Mouse (Mus musculus): ENCODE data around the gene Rras2. TPM values are rescaled to one million over a fixed set of nuclear protein-coding genes. Genes with fewer than 3 reads are reported as not detected.

Rras2 gene
- polyA plus RNA-seq, 1 experiment from 2014 or later = 18.6 TPM

DNA sequence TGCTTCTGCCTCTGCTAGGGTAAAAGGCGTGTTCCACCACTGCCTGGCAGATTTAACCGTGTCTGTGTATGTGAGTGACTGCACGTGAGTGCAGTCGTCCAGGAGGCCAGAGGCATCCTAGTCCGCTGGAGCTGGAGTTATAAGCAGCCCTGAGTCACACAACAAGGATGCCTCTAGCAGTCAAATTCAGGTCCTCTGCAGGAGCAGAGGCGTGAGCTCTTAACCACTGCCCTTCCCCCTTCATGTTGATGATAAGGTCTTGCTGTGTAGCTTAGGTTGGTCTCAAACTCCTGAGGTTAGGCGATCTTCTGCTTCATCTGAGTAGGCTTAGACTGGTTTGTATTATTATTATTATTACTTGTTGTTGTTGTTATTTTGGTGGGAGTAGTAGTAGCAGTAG, 22.4 kb upstream of the Rras2 start:
- H3K9me3 ChIP-seq = no peaks in the 10 kb centered on the region
- H3K27me3 ChIP-seq = no peaks in the 10 kb centered on the region
- no peak overlapping the region for H3K9ac ChIP-seq (replicated peaks)
- no peak overlapping the region for H3K4me2 ChIP-seq (replicated peaks)
- no peaks in the 10 kb centered on the region for H3K36me3 ChIP-seq
- ATAC-seq = no peak
- 87% methylated on average over 7 of the region's 7 CpGs for WGBS
- no peak overlapping the region for H3K27ac ChIP-seq
- peaks cover 4% of the 10 kb centered on the region for H3K4me1 ChIP-seq (replicated peaks)
- no peak overlapping the region for H3K4me3 ChIP-seq (replicated peaks)

DNA sequence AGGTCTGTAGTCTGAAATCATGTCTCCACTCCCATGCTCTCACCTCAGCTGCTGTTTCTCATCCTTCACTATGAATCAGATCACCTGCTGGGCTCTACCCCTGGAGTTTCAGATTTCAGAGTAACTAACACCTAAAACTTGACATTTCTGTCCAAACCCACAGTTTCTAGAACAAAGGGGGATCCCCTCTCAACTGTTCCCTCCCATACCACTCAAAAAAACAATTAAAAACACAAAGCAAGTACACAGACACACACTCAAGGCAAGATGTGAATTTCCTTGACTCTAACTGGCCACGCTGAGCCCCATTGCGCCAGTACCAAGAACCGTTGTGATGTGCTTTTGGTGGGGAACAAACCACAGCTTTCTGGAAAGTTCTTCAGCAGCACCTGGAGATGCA, 21.8 kb upstream of the Rras2 start:
- no peak for ATAC-seq
- Histone ChIP-seq H3K36me3 (no peaks in the 10 kb centered on the region), H3K4me1 (replicated peaks) (peaks cover 11% of the 10 kb centered on the region), H3K27me3 (no peaks in the 10 kb centered on the region), H3K9me3 (no peaks in the 10 kb centered on the region), H3K27ac (no peak overlapping the region), H3K4me2 (replicated peaks) (no peak overlapping the region), H3K4me3 (replicated peaks) (no peak overlapping the region), H3K9ac (replicated peaks) (no peak overlapping the region)
- 89% methylated on average over 3 of the region's 3 CpGs for WGBS

DNA sequence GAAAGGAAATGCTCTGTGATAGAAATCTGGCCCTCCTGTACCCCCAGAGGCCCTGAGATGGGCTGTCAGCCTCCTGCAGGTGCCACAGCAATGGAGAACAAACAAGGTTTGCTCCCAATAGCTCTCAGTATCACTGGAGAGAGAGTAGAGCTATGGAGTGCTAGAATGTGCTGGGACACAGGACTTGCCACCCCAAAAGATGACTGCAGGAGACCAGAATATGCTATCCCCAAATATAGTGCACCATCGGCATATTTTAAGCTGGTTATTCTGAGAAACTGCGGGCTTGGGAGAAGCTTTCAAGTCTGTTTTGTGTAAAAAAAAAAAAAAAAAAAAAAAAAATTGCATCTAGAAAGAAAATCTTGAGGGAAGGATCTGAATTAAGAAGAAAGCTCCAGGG, 20.7 kb upstream of the Rras2 start:
- Histone ChIP-seq H3K4me2 (replicated peaks) (no peak overlapping the region), H3K36me3 (no peaks in the 10 kb centered on the region), H3K9ac (replicated peaks) (no peak overlapping the region), H3K27ac (no peak overlapping the region), H3K9me3 (no peaks in the 10 kb centered on the region), H3K27me3 (no peaks in the 10 kb centered on the region), H3K4me3 (replicated peaks) (no peak overlapping the region), H3K4me1 (replicated peaks) (peaks cover 11% of the 10 kb centered on the region)
- no peak for ATAC-seq
- 94% methylated on average over 2 of the region's 2 CpGs for WGBS

DNA sequence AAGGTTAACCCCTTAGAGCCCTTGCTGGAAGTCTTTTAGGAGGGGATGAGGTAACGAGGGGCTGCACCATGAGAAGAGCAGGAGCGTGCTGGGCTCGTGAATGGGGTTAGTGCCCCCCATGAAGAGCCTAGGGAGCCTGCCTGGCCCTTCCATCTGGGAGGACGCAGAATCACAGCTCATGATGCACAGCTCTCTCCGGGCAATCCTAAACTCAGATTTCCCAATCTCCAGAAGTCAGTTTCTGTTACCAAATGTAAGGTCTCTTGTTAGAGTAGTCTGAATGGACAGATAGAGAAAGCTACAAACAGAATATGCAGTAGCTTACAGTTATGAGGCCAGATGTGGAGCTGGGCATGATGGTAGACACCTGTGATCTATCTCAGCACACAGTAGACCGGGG, 17.6 kb upstream of the Rras2 start:
- no peaks in the 10 kb centered on the region for H3K36me3 ChIP-seq
- no peak for ATAC-seq
- 0 out of 2 replicates have a peak overlapping the region, but pooled peaks have one; percentile 17 for H3K4me2 ChIP-seq (replicated peaks)

DNA sequence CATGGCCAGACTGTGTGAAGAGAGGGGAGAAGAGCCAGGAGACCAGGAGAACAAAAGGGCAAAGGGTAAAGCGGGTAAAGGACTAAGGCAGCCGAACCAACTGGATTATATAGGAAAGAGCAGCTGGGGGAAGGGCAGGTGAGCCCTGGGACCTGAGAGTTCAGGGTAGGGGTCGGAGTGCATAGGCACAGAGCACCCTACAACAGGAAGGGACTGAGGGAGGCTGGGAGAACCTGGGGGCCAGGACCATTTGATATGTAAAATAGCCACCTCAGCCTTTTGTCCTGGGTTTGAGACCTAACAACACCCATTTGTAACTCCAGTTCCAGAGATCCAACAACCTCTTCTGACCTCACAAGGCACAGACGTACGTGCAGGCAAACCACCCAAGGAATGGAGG, 16.4 kb upstream of the Rras2 start:
- H3K4me3 ChIP-seq (replicated peaks) = no peak overlapping the region
- no peak overlapping the region for H3K4me2 ChIP-seq (replicated peaks)
- H3K27me3 ChIP-seq = no peaks in the 10 kb centered on the region
- 18% methylated on average over 3 of the region's 5 CpGs for WGBS
- no peak overlapping the region for H3K9ac ChIP-seq (replicated peaks)
- no peaks in the 10 kb centered on the region for H3K9me3 ChIP-seq
- no peak overlapping the region for H3K27ac ChIP-seq
- H3K4me1 ChIP-seq (replicated peaks) = peaks cover 11% of the 10 kb centered on the region
- ATAC-seq = no peak
- H3K36me3 ChIP-seq = no peaks in the 10 kb centered on the region

More for the DNA sequence above, 17.6 kb upstream of the Rras2 start:
- Histone ChIP-seq H3K4me3 (replicated peaks) (no peak overlapping the region), H3K4me1 (replicated peaks) (peaks cover 11% of the 10 kb centered on the region), H3K27me3 (no peaks in the 10 kb centered on the region), H3K9me3 (no peaks in the 10 kb centered on the region), H3K27ac (no peak overlapping the region), H3K9ac (replicated peaks) (no peak overlapping the region)
- WGBS = 20% methylated on average over 6 of the region's 6 CpGs

DNA sequence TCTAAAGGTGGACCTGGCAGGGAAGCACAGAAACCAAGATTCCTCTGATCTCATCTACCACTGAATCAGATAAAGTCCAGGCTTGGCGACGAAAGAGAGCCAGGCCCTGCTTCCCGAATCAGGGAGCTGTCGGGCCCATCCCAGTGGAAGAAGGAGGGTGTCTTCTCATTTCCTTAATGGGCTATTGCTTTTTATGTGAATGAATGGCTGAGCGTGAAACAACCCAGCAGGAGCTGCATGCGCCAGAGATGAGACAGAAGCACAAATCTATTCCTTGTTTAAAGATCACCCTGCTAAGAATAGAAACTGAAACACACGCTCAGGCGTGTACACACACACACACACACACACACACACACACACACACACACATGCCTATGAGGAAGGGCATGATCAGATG, 14.7 kb upstream of the Rras2 start:
- Histone ChIP-seq H3K36me3 (no peaks in the 10 kb centered on the region), H3K9ac (replicated peaks) (no peak overlapping the region), H3K4me1 (replicated peaks) (peaks cover 11% of the 10 kb centered on the region), H3K4me3 (replicated peaks) (no peak overlapping the region), H3K4me2 (replicated peaks) (no peak overlapping the region), H3K27me3 (no peaks in the 10 kb centered on the region), H3K9me3 (no peaks in the 10 kb centered on the region), H3K27ac (no peak overlapping the region)
- 36% methylated on average over 8 of the region's 8 CpGs for WGBS
- no peak for ATAC-seq

DNA sequence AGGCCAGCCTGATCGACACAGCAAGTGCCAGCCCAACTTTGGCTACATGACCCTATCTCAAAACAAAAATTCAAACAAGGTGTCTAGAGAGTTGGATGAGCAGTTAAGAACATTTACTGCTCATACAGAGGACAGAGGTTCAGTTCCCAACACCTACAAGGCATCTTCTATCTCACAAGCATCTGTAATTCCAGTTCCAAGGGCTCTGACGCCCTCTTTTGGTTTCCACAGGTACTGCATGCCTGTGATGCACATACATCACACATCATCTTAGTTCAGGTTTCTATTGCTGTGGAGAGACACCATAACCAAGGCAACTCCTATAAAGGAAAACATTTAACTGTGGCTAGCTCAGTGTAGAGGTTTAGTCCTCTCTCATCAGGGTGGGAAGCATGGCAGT, 11.7 kb upstream of the Rras2 start:
- no peaks in the 10 kb centered on the region for H3K36me3 ChIP-seq
- H3K4me2 ChIP-seq (replicated peaks) = no peak overlapping the region
- H3K9me3 ChIP-seq = no peaks in the 10 kb centered on the region
- no peak overlapping the region for H3K27ac ChIP-seq
- no peak overlapping the region for H3K4me3 ChIP-seq (replicated peaks)
- no peak overlapping the region for H3K9ac ChIP-seq (replicated peaks)
- 58% methylated on average over 2 of the region's 2 CpGs for WGBS
- no peak for ATAC-seq
- no peaks in the 10 kb centered on the region for H3K4me1 ChIP-seq (replicated peaks)
- H3K27me3 ChIP-seq = no peaks in the 10 kb centered on the region

DNA sequence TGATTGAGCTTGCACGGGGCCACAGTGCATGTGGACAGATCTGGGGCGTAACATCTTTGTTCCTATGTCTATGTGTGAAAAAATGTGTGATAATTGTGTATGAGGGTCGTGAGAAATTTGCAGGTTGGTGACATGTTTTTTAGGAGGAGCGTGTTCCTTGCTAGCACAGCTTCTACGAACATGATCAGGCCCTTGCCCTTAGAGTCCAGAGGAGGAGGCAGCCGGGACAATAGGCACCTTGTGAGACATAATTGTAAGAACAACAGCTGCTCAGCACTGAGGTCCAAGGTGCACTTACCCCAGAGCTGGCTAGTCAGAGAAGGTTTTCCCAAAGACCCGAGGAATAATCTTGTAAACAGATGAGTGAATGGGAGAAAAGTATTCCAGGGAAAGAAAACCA, 599 bp upstream of the Rras2 start:
- 53% methylated on average over 7 of the region's 7 CpGs for WGBS
- Histone ChIP-seq H3K27me3 (peaks cover 10% of the 10 kb centered on the region; the same call in 1 of the 2 replicates), H3K4me1 (replicated peaks) (peaks cover 20% of the 10 kb centered on the region), H3K9ac (replicated peaks) (no peak overlapping the region; the same call in 1 of the 2 replicates), H3K4me2 (replicated peaks) (peak overlapping the region; percentile 82), H3K9me3 (no peaks in the 10 kb centered on the region), H3K36me3 (no peaks in the 10 kb centered on the region), H3K27ac (no peak overlapping the region), H3K4me3 (replicated peaks) (peak overlapping the region; percentile 86)
- peak; percentile 24; the same call in 1 of the 2 replicates for ATAC-seq

DNA sequence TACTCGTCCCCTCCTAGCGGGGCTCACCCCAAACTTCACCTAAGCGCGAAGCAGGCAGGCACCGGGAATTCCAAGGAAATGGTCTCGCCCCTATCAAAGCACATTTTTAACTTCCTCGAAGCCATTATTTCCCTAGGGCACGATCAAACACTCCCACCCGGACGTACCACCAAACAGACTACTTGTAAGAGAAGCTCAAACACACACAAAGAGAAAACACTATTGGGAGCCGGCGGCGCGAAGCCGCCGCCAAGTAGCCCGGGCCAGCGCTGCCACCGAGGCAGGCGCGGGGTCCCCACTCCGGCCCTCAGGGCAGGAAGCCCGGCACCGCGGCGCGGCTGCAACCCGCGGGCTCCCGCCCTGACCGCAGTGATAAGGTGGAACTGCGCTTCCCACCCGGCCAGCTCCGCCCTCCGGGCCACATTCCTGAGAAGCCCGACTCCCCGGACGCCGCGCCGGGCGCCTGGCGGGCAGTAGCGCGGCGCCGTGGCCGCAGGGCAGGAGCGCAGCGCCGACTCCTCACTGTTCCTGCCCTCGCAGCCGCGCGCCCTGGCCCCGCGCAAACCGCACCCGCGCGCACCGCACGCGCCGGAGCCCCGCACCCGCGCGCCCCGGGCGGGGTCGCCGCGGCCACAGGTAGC, 750 bp downstream of the Rras2 start:
- H3K27me3 ChIP-seq = peaks cover 10% of the 10 kb centered on the region; the same call in 1 of the 2 replicates
- peak overlapping the region; percentile 82 for H3K4me2 ChIP-seq (replicated peaks)
- peak overlapping the region; percentile 86 for H3K9ac ChIP-seq (replicated peaks)
- WGBS = under 1% methylated on average over 74 of the region's 74 CpGs
- no peaks in the 10 kb centered on the region for H3K9me3 ChIP-seq
- H3K27ac ChIP-seq = peak overlapping the region; percentile 93
- H3K4me3 ChIP-seq (replicated peaks) = peak overlapping the region; percentile 86
- peaks cover 20% of the 10 kb centered on the region for H3K4me1 ChIP-seq (replicated peaks)
- no peaks in the 10 kb centered on the region for H3K36me3 ChIP-seq
- peak; percentile 78 for ATAC-seq

DNA sequence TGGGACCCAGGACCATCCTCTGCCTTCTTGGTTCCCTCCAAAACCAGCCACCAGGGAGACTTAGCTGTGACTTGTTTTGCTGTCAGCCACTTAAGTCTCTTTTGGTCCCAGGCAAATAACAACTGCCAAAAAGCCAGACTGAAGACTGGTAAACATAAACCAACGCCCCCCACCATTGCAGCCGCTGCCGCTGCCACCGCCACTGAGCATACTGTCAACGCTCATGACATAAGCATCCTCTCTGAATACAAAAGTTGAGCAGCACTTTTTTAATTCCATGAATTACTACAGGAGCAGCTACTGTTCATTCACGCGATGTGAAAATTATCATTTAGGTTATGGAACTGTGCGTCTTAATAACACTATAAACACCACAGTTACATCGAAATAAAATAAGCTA, 1.6 kb downstream of the Rras2 start:
- WGBS = 22% methylated on average over 9 of the region's 9 CpGs
- Histone ChIP-seq H3K9ac (replicated peaks) (peak overlapping the region; percentile 86; the same call in 1 of the 2 replicates), H3K27ac (no peak overlapping the region), H3K4me3 (replicated peaks) (peak overlapping the region; percentile 86), H3K9me3 (no peaks in the 10 kb centered on the region), H3K4me1 (replicated peaks) (peaks cover 20% of the 10 kb centered on the region), H3K36me3 (no peaks in the 10 kb centered on the region), H3K27me3 (peaks cover 10% of the 10 kb centered on the region; the same call in 1 of the 2 replicates), H3K4me2 (replicated peaks) (peak overlapping the region; percentile 82)
- no peak for ATAC-seq

DNA sequence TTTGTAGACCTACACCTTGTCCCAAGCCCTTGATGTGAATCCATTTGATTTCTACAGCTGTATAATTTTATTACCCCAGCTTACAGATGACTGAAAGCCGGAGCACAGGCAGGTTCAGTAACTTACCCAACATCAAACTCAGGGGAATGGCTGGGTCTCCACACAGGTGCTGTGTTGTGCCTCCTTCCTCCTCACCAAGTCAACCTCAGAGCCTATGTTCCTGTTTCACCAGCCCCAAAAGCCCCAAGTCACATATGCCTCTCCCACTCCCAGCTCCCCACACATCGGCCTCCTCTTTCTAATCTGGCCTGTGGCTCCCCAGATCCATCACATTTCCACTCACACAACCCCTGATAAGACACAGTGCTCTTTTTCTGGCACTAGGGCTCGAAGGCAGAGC, 2.6 kb downstream of the Rras2 start:
- Histone ChIP-seq H3K4me2 (replicated peaks) (0 out of 2 replicates have a peak overlapping the region, but pooled peaks have one; percentile 82), H3K27me3 (peaks cover 10% of the 10 kb centered on the region; the same call in 1 of the 2 replicates), H3K9ac (replicated peaks) (no peak overlapping the region), H3K4me1 (replicated peaks) (peaks cover 20% of the 10 kb centered on the region), H3K4me3 (replicated peaks) (no peak overlapping the region), H3K27ac (no peak overlapping the region), H3K36me3 (no peaks in the 10 kb centered on the region), H3K9me3 (no peaks in the 10 kb centered on the region)
- no peak for ATAC-seq
- 93% methylated on average over 3 of the region's 3 CpGs for WGBS

DNA sequence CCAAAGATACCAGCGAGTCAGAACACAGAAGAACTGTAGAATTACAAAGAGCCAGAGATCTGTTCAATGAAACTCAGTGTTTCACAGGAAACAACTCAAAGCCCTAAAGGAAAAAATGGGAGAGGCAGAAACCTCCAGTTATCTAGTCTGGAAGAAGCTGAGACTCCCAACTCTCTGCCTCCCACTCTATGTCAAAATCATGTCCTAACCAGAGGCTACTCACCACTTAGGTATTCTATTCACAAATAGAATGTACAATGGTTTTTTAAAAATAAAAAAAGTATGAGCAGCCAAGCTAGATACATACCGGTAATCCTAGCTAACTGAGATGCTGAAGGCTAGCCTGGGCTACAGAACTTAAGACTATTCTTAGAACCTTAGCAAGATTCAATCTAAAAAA, 3.3 kb downstream of the Rras2 start:
- no peak overlapping the region for H3K4me2 ChIP-seq (replicated peaks)
- H3K36me3 ChIP-seq = no peaks in the 10 kb centered on the region
- WGBS = 95% methylated on average over 2 of the region's 2 CpGs
- H3K27ac ChIP-seq = no peak overlapping the region
- H3K4me1 ChIP-seq (replicated peaks) = peaks cover 20% of the 10 kb centered on the region
- no peaks in the 10 kb centered on the region for H3K9me3 ChIP-seq
- no peak overlapping the region for H3K9ac ChIP-seq (replicated peaks)
- no peak overlapping the region for H3K4me3 ChIP-seq (replicated peaks)
- ATAC-seq = no peak
- peaks cover 10% of the 10 kb centered on the region; the same call in 1 of the 2 replicates for H3K27me3 ChIP-seq

DNA sequence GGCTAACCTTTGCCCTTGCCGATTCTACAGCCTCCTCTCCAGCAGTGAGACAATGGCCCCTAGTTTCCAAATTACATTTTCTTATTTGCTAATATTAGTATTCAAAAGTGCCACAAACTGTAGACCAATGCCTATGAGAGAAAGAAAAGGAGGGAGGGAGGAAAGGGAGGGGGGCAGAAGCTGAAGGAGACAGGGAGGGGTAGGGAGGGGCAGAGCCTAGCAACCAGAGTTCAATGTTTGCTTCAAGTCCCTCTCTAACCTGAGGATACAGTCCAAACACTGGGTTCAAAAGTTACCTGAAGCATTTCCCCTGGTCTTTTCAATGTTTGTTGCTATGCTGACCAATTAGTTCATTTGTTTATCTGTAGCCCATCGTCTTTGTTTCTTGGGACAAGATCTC, 7.1 kb downstream of the Rras2 start:
- Histone ChIP-seq H3K9ac (replicated peaks) (no peak overlapping the region), H3K36me3 (no peaks in the 10 kb centered on the region), H3K9me3 (no peaks in the 10 kb centered on the region), H3K4me1 (replicated peaks) (peaks cover 6% of the 10 kb centered on the region), H3K27ac (no peak overlapping the region), H3K27me3 (peaks cover 3% of the 10 kb centered on the region; the same call in 1 of the 2 replicates), H3K4me2 (replicated peaks) (no peak overlapping the region), H3K4me3 (replicated peaks) (no peak overlapping the region)
- WGBS = 92% methylated on average over 2 of the region's 2 CpGs
- no peak for ATAC-seq

Measured in midbrain, embryonic 13.5 days (tissue).